Mouse (Mus musculus): ENCODE measurements at regions not wholly inside any gene's neighbourhood (a gene's known extent, or its start where the extent isn't known, plus 50 kb on each side); places are given as distances from the start of the nearest gene placed in this dataset.

- TF ChIP-seq CTCF (IDR thresholded peaks at IDR 0.05), result no peak
- no peak for TF ChIP-seq EP300 (IDR thresholded peaks at IDR 0.05; ENCODE audit: insufficient read depth, low read depth, low read length)
Observed at GRCm38 (mm10) chr11:84637268-84637667, 111.9 kb upstream of the Lhx1 start.

Data from heart, adult 2 months (tissue).